Mouse (Mus musculus) limb, embryonic 14.5 days (tissue): ENCODE results near the gene Mast4. TPM values are rescaled to one million over a fixed set of nuclear protein-coding genes. Genes with fewer than 3 reads are reported as not detected.

ENCODE experiments used
- ATAC-seq: fragments of 200-750 bp; cut with Nextera tagmentation; 2 replicates; pipeline ENCODE4 v1.8.0; 2017; ENCODE audit warnings: low read depth, moderate number of reproducible peaks, moderate TSS enrichment; ENCODE audit not compliant: low FRiP score
- DNase-seq: peaks from one replicate; pipeline ENCODE4 v3.0.0-alpha.2; 2015; ENCODE audit warnings: low spot score
- H3K27ac ChIP-seq: fragments of 300-500 bp; sonication (generic); replicated peaks from 2 replicates; pipeline ENCODE4 v1.5.1; 2014; ENCODE audit warnings: low read depth, mild to moderate bottlenecking, low read length, moderate library complexity, mixed read lengths
- H3K27me3 ChIP-seq: fragments of 300-500 bp; sonication (generic); 2 replicates; pipeline ENCODE4 v1.6.1; 2014; ENCODE audit warnings: low read length, mixed read lengths; ENCODE audit not compliant: control insufficient read depth, insufficient read depth
- H3K36me3 ChIP-seq: fragments of 300-500 bp; sonication (generic); 2 replicates; pipeline ENCODE4 v1.6.1; 2014; ENCODE audit warnings: mild to moderate bottlenecking, low read length, moderate library complexity, mixed read lengths; ENCODE audit not compliant: control insufficient read depth, insufficient read depth
- H3K4me1 ChIP-seq: fragments of 300-500 bp; sonication (generic); 2 replicates; pipeline ENCODE4 v1.6.1; 2014; ENCODE audit warnings: antibody characterized with exemption, low read length, mixed read lengths; ENCODE audit not compliant: control insufficient read depth, insufficient read depth
- H3K4me2 ChIP-seq: fragments of 300-500 bp; sonication (generic); replicated peaks from 2 replicates; pipeline ENCODE4 v1.6.1; 2014; ENCODE audit warnings: low read depth, mild to moderate bottlenecking, low read length, moderate library complexity; ENCODE audit not compliant: severe bottlenecking
- H3K4me3 ChIP-seq: fragments of 300-500 bp; sonication (generic); replicated peaks from 2 replicates; pipeline ENCODE4 v1.5.1; 2014; ENCODE audit warnings: low read length
- H3K9ac ChIP-seq: fragments of 300-500 bp; sonication (generic); 2 replicates; pipeline ENCODE4 v1.6.1; 2014; ENCODE audit warnings: mild to moderate bottlenecking, low read depth, low read length, moderate library complexity; ENCODE audit not compliant: severe bottlenecking
- H3K9me3 ChIP-seq: fragments of 300-500 bp; sonication (generic); 2 replicates; pipeline ENCODE4 v1.6.1; 2016; ENCODE audit warnings: low read length; ENCODE audit not compliant: control insufficient read depth
- POLR2A ChIP-seq: fragments of 200-500 bp; IDR thresholded peaks from 2 replicates; pipeline ENCODE4 v1.8.0; 2012; ENCODE audit warnings: inconsistent platforms, mild to moderate bottlenecking, moderate library complexity, borderline replicate concordance; ENCODE audit not compliant: insufficient read depth, insufficient read length; ENCODE audit errors: extremely low read depth
- WGBS: fragments of 180-500 bp; shearing (Covaris S2); extraction: QIAGEN DNeasy Blood & Tissue Kit; methylation state at CpG from one replicate; pipeline ENCODE4 v1.1.7; 2014; 5-methylcytosine and 5-hydroxymethylcytosine counted together
- polyA plus RNA-seq, 2 experiments: library from polyadenylated mRNA; depleted of rRNA in 1 of 2; stranded (reverse) in 1 of 2; unstranded in 1 of 2; fragments of >200 nt; fragmentation: Nextera tagmentation in 1 of 2; extraction: Ambion mirVana in 1 of 2; gene quantifications; 2 replicates each; pipeline versions ENCODE4 v1.2.1 to v1.2.3; 2012 to 2014

Mast4 gene
- polyA plus RNA-seq, 2 experiments = 12.5 to 25.2 TPM

GRCm38 (mm10) chr13:102899253-102900082, 434.8 kb downstream of the Mast4 start:
- no peak overlapping the region for H3K9ac ChIP-seq
- DNase-seq (no peak), ATAC-seq (0 out of 2 replicates have a peak, but pooled peaks have one; percentile 4)
- H3K4me2 ChIP-seq = no peak overlapping the region
- no peaks in the 10 kb centered on the region for H3K36me3 ChIP-seq
- peaks cover 34% of the 10 kb centered on the region for H3K4me1 ChIP-seq
- WGBS = 61% methylated on average over 9 of the region's 9 CpGs
- no peaks in the 10 kb centered on the region for H3K27me3 ChIP-seq
- H3K27ac ChIP-seq = no peak overlapping the region
- H3K9me3 ChIP-seq = no peaks in the 10 kb centered on the region
- TF ChIP-seq POLR2A = no peak
- no peak overlapping the region for H3K4me3 ChIP-seq

DNA sequence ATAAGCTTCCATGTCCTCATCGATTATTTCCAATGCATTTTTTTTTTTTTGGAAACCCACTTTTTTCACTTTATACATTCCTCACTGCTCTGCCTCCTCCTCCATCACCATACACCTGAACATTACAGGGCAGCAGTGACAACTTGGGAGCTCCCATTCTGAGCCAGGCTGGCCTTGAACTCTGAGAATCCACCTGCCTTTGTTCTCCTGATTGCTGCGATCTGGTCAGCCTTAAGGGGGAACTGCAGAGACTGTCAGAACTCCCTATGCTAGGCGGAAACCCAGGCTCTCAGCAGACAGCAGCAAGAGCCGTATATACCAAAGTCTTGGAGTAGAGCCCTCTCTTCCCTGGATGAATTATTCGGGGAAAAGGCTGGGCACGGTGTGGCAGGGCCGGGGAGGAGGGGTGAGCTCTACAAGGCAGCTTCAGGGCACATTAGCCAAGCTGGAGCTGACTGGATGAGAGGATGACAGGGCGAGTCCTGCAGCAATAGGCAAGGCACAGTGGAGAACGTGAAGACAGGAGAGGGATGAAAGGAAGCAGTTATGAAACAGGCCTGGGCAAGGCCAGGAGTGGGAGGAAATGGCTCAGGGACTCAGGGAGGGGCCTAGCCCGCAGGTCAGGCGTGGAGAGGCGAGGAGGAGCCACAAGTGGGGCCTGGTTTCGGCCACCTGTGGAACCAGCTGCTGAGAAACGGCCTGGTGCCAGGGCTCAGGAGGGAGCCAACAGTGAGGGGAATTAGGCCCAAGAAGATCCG, 435.7 kb downstream of the Mast4 start:
- 38% methylated on average over 15 of the region's 15 CpGs for WGBS
- DNase-seq = no peak
- peak; percentile 38; the same call in 1 of the 2 replicates for ATAC-seq
- Histone ChIP-seq H3K36me3 (no peaks in the 10 kb centered on the region), H3K27me3 (no peaks in the 10 kb centered on the region), H3K4me2 (no peak overlapping the region), H3K27ac (no peak overlapping the region), H3K9ac (no peak overlapping the region), H3K9me3 (no peaks in the 10 kb centered on the region), H3K4me3 (no peak overlapping the region), H3K4me1 (peaks cover 33% of the 10 kb centered on the region)
- TF ChIP-seq POLR2A = no peak

DNA sequence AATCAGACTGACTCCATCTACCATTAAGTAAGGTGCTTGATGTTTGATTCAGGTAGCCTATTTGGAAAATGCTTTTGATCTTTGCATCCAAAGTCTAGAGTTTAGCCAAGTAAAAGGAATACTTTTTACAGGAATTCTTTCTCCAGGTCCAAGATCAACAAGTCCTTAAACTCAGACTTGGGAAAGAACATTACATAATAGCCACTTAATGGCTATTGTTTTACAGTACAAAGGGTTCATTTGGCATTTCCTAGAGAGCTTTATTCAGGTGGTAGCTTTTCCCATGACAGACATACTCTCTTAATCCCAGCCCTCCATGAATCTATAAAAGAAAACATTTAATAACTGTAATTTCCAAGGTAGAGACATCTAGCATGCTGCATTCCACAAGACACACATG, 438.0 kb downstream of the Mast4 start:
- H3K4me3 ChIP-seq = no peak overlapping the region
- ATAC-seq = no peak

DNA sequence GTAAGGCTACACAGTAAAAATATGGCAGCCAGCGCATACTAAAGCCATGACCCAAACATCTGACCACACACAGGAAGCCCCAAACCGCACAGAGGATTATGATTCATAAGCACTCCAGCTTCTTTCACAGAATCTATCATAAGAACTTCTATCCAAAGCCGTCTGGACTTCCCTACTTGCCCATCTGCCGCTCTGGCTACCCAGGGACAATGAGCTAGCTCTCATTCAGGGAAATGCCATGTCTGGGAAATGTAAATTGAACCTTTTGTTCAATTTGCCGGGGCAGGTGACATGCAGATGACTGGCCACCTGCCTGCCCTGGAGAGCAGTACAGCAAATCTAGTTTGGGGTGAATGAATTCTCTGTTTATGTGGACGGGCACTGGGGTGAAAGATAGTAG, 438.4 kb downstream of the Mast4 start:
- no peak for ATAC-seq
- TF ChIP-seq POLR2A = no peak
- Histone ChIP-seq H3K4me3 (no peak overlapping the region), H3K4me1 (peaks cover 27% of the 10 kb centered on the region), H3K36me3 (no peaks in the 10 kb centered on the region), H3K27me3 (no peaks in the 10 kb centered on the region), H3K4me2 (no peak overlapping the region), H3K9ac (no peak overlapping the region), H3K9me3 (no peaks in the 10 kb centered on the region), H3K27ac (no peak overlapping the region)
- DNase-seq = no peak
- 79% methylated on average over 6 of the region's 6 CpGs for WGBS

More for the DNA sequence above, 438.0 kb downstream of the Mast4 start:
- H3K9me3 ChIP-seq = no peaks in the 10 kb centered on the region
- no peak for DNase-seq
- H3K4me2 ChIP-seq = no peak overlapping the region
- no peaks in the 10 kb centered on the region for H3K36me3 ChIP-seq
- H3K27ac ChIP-seq = no peak overlapping the region
- no peak overlapping the region for H3K9ac ChIP-seq
- H3K4me1 ChIP-seq = peaks cover 32% of the 10 kb centered on the region
- no peak for TF ChIP-seq POLR2A
- no peaks in the 10 kb centered on the region for H3K27me3 ChIP-seq
